Mouse (Mus musculus) hematopoietic stem cell, adult 5-6 weeks (primary cell): Measurements from ENCODE around the gene Tbc1d16. TPM values are rescaled to one million over a fixed set of nuclear protein-coding genes. Genes with fewer than 3 reads are reported as not detected.

Experiments used
- ATAC-seq, 2 experiments: fragments of 125-278 bp in 1 of 2; replicated peaks in 1 of 2; 2 replicates each; pipeline ENCODE4 v1.8.0; 2016 to 2017; ENCODE audit warnings: inconsistent platforms in 2 of 2, mild to moderate bottlenecking in 2 of 2, moderate number of reproducible peaks in 2 of 2, low read depth in 1 of 2, moderate TSS enrichment in 1 of 2; ENCODE audit not compliant: low FRiP score in 2 of 2, poor library complexity in 2 of 2, severe bottlenecking in 2 of 2, insufficient read depth in 1 of 2, low TSS enrichment in 1 of 2
- total RNA-seq: library from RNA; stranded (forward); fragments of 172-1452, 232-1000 nt; gene quantifications from 2 replicates; pipeline ENCODE4 v1.2.3, GENCODE M21; 2017

The Tbc1d16 gene
- total RNA-seq, 1 experiment from 2014 or later: 5.5 TPM

GRCm38 (mm10) chr11:119162959-119163733 is 65.2 kb downstream of the Tbc1d16 start:
- peak; percentile 54 to 68 for ATAC-seq

DNA sequence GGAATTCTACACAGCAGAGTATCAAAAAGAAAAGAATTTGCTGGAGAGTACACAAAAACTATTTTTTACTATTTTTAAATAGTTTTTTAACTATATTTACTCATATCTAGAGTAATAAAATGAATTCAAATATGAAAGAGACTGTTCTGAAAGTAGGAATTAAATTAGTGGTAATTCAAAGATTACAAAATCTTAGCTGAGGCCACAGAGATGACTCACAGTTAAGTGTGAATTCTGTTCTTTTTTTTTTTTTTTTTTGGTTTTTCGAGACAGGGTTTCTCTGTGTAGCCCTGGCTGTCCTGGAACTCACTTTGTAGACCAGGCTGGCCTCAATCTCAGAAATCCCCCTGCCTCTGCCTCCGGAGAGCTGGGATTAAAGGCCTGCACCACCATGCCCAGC is 66.6 kb downstream of the Tbc1d16 start:
- ATAC-seq: no peak

GRCm38 (mm10) chr11:119160050-119160449 is 68.2 kb downstream of the Tbc1d16 start:
- ATAC-seq: no peak

DNA sequence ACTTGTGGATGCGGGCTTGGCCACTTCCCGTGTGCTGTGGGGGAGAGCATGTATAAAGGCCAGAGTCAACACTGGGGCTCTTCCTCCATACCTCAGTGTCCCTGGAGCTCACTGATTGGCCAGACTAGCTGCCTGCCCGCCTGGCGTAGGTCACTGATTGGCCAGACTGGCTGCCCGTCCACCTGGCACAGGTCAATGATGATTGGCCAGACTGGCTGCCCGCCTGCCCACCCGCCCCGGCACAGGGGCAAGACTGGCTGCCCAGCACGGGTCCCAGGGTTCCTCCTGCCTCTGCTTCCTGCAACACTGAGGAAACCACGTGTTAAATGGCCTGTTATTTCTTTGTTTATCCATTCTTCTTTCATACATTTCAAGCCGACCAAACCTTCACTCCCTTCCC is 68.8 kb downstream of the Tbc1d16 start:
- no peak for ATAC-seq

GRCm38 (mm10) chr11:119157377-119158189 is 70.7 kb downstream of the Tbc1d16 start:
- ATAC-seq: no peak

- no peak for ATAC-seq
Measured at GRCm38 (mm10) chr11:119156481-119157254, 71.6 kb downstream of the Tbc1d16 start.

DNA sequence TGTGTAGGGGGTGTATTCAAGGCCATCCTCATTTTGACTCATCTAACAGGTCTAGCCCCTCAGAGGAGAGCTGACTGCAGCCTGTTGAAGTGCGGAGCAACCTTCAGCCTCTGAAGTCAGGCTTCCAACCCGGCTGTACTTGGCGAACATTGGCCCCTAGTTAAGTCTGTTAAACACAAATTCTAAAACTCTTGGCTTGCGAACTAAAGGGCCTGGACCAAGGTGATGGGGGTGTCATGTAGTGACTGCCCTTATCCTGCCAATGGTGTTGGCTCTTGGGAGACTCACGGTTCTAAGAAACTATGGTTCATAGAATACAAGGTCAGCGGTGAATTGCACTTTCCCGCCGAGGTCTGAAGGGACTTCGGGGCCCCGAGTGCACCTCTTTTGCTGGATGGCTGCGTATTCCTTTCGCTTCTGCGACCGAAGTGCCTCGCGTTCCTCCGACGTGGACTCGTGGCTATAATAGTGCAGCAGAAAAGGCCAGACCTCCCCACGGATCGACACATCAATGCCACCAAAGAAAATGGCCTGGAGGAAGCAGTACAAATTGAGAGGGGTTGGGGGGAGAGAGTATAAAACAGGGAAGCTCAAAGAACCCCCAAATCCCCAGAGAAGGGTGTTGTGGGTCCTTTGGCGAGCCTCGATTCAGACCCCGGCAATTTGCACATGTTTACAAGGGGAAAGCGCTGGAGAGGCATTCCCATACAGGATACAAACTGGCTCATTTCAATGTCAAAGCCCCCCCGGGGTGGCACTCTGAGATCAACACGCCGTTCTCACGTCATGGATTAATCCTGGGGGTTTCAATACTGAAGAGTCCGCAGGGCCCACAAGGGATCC is 72.4 kb downstream of the Tbc1d16 start:
- ATAC-seq: no peak

- ATAC-seq: no peak
Measured at GRCm38 (mm10) chr11:119152321-119152831, 75.9 kb downstream of the Tbc1d16 start.

GRCm38 (mm10) chr11:119151073-119151607 is 77.2 kb downstream of the Tbc1d16 start:
- no peak for ATAC-seq

DNA sequence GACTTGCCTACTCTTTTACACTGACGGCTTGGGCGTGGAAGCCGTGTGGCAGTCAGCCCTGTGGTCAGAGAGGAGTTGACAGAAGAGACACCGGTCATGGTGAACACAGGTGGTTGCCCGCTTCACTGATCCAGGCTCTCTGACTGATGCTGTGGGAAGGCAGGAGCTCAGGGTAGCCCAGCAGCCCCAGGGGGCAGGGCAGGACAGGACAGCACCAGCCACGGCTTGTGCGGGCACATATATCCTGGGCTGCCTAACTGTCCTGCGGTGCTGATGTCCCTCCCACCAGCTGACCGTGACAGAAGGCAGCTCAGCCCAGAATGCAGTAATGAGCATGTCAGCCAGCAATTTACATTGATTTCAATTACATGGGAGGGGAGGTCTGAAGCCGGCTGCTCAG is 77.9 kb downstream of the Tbc1d16 start:
- peak in 1 of 2 experiments; percentile 12; a peak in 1 of 4 replicates for ATAC-seq

- ATAC-seq: no peak
Measured at GRCm38 (mm10) chr11:119148829-119149228, 79.5 kb downstream of the Tbc1d16 start.

DNA sequence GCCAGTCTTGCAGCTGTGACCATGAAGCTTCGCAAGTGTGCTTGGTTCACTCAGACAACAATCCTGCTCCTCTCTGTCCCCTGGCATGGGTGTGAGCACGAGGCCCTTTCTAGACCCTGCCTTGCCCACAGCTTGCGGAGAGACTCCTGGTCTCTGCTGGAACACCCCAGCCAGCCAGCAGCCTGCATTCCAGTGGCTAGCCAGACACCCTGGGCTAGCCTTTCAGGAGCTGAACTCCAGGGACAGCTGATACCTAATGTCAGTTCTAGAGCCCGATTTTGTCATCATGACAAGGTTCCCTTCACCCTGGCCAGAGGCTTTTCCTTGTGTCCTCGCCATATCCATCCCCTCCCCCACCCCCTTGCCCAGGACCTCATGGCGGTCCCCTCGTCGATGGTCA is 81.1 kb downstream of the Tbc1d16 start:
- ATAC-seq: no peak

- no peak for ATAC-seq
Measured at GRCm38 (mm10) chr11:119146140-119146539, 82.2 kb downstream of the Tbc1d16 start.

DNA sequence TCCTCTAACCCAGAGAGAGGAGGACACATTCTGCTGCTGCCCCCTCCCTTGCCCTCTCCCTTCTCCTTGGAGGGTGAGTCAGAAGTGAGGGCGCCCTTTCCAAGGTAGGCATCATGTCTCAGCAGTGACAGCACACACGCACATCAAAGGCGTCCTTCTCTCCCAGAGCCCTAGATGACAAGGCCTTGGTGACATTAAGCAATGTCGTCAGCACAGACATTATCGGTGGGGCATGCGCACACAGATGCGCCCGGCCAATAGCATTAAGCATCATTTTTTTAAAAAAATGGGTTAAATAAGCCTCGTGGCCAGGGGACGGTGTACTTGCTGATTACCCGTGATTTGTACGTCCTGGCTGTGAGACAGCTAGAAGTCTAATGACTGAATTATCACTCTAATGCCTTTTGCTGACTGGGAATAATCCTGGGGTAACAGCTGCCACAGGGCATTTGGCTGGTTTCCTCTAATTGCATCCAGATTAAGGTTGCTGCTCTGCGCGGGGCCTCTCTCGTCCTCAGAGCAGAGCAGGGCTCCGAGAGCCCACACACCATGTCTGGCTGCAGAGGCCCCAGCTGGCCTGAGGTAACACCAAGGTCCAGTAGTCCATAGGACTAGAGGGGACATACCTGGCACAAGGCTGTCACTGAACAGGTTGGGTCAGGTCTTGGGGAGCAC is 83.4 kb downstream of the Tbc1d16 start:
- ATAC-seq: no peak

DNA sequence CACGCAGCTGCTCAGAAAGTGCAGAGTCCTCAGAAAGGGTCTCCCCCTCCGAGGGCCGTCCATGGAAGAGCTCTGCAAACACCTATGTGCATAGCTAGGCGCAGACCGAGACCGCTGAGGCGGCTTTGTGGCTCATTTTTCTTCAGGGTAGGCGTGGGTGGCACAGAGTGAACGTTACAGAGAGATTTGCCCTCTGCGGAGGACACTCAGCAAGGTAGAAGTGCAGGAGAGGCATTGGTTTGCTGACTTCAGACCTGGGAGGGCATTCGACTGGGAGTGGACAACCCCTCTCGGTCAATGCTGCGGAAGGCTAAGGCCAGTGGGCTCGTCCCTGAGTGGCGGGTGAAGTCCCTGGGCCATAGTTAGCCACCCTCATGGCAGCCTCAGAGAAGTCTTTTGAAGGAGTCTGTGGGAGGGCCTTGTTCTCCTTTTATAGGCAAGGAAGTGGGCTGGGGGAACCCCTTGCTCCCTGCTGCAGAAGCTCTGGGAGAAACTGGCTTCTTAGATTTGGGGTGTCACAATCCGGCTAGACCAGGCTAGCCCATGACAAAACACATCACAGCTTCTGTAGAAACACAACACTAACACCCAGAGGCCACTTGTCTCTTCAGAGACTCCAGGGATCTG is 84.8 kb downstream of the Tbc1d16 start:
- ATAC-seq: no peak

DNA sequence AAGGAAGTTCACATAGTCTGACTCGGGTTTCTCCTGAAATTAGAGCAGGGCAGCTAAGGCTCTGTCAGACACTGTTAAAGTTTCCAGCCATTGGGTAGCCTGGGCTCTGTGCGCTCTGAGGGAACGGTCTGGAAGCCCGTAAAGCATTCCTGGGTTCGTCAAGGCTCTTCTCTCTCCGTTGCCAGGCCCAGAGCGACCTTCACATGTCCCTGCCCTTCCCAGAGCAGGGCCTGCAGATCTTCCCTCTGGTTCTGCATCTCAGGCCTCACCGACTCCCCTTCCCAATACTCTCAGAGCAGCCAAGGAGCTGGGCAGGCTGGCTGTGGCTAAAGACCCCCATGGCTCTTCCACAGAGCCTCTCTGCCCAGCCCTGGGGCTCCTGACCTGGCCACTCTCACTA is 85.7 kb downstream of the Tbc1d16 start:
- ATAC-seq: no peak
